Mouse (Mus musculus): Measurements from ENCODE around the gene Mtfmt.

Gene Mtfmt

GRCm38 (mm10) chr9:65428003-65428402 lies 7.6 kb upstream of the Mtfmt start:
- no peak for DNase-seq

GRCm38 (mm10) chr9:65430401-65430800 lies 5.2 kb upstream of the Mtfmt start:
- no peak for DNase-seq

GRCm38 (mm10) chr9:65430921-65431320 lies 4.7 kb upstream of the Mtfmt start:
- no peak for DNase-seq

- peak; percentile 84 for DNase-seq
Measured at GRCm38 (mm10) chr9:65432236-65432635, 3.3 kb upstream of the Mtfmt start.

GRCm38 (mm10) chr9:65434140-65434539 lies 1.4 kb upstream of the Mtfmt start:
- DNase-seq: peak; percentile 73

- peak; percentile 12 for DNase-seq
Measured at GRCm38 (mm10) chr9:65435211-65435610, 371 bp upstream of the Mtfmt start.

GRCm38 (mm10) chr9:65444692-65445091 lies 9.1 kb downstream of the Mtfmt start:
- no peak for DNase-seq

- no peak for DNase-seq
Measured at GRCm38 (mm10) chr9:65447951-65448350, 12.4 kb downstream of the Mtfmt start.

GRCm38 (mm10) chr9:65458975-65459374 lies 23.4 kb downstream of the Mtfmt start:
- DNase-seq: no peak

GRCm38 (mm10) chr9:65460198-65460597 lies 24.6 kb downstream of the Mtfmt start:
- DNase-seq: no peak

GRCm38 (mm10) chr9:65460732-65461442 lies 25.3 kb downstream of the Mtfmt start, which contains the start of gene Spg21:
Gene Spg21 (plus strand): TSS chr9:65460947.
- DNase-seq: peak; percentile 97

- DNase-seq: no peak
Measured at GRCm38 (mm10) chr9:65462544-65462943, 27.0 kb downstream of the Mtfmt start.

- no peak for DNase-seq
Measured at GRCm38 (mm10) chr9:65464161-65464560, 28.6 kb downstream of the Mtfmt start.

- no peak for DNase-seq
Measured at GRCm38 (mm10) chr9:65465241-65465640, 29.7 kb downstream of the Mtfmt start.

GRCm38 (mm10) chr9:65467686-65468085 lies 32.1 kb downstream of the Mtfmt start:
- no peak for DNase-seq

- DNase-seq: no peak
Measured at GRCm38 (mm10) chr9:65472769-65473168, 37.2 kb downstream of the Mtfmt start.

- no peak for DNase-seq
Measured at GRCm38 (mm10) chr9:65479158-65479557, 43.6 kb downstream of the Mtfmt start.

- no peak for DNase-seq
Measured at GRCm38 (mm10) chr9:65480071-65480470, 44.5 kb downstream of the Mtfmt start.

- DNase-seq: no peak
Measured at GRCm38 (mm10) chr9:65491476-65491875, 55.9 kb downstream of the Mtfmt start.

- no peak for DNase-seq
Measured at GRCm38 (mm10) chr9:65492351-65492750, 56.8 kb downstream of the Mtfmt start.

GRCm38 (mm10) chr9:65492851-65493250 lies 57.3 kb downstream of the Mtfmt start:
- no peak for DNase-seq

GRCm38 (mm10) chr9:65502146-65502545 lies 66.6 kb downstream of the Mtfmt start:
- peak; percentile 13 for DNase-seq
